Mouse (Mus musculus): ENCODE measurements around the gene Crtap. TPM values are rescaled to one million over a fixed set of nuclear protein-coding genes. Genes with fewer than 3 reads are reported as not detected.
"Not testable (repeated sequence)": the region's sequence is repeated elsewhere in the genome, so short reads cannot be mapped to it uniquely, and the experiment has no call there.

Crtap gene
- polyA plus RNA-seq, 1 experiment from 2014 or later = 34.0 TPM

- Histone ChIP-seq H3K4me2 (no peak overlapping the region), H3K4me3 (replicated peaks) (no peak overlapping the region), H3K36me3 (peaks cover 7% of the 10 kb centered on the region; the same call in 1 of the 2 replicates), H3K4me1 (no peaks in the 10 kb centered on the region), H3K9ac (replicated peaks) (no peak overlapping the region), H3K27me3 (replicated peaks) (no peaks in the 10 kb centered on the region), H3K27ac (replicated peaks) (no peak overlapping the region), H3K9me3 (replicated peaks) (no peaks in the 10 kb centered on the region)
- WGBS = 94% methylated on average over 10 of the region's 10 CpGs
- ATAC-seq (ENCODE audit: low FRiP score) = no peak
Measured at GRCm38 (mm10) chr9:114377168-114377567, 13.3 kb downstream of the Crtap start.

GRCm38 (mm10) chr9:114375276-114375962, 15.1 kb downstream of the Crtap start:
- 92% methylated on average over 10 of the region's 10 CpGs for WGBS
- H3K9ac ChIP-seq (replicated peaks) = no peak overlapping the region
- no peak for ATAC-seq (ENCODE audit: low FRiP score)
- H3K36me3 ChIP-seq = peaks cover 7% of the 10 kb centered on the region; the same call in 1 of the 2 replicates
- no peak overlapping the region for H3K4me2 ChIP-seq
- no peaks in the 10 kb centered on the region for H3K4me1 ChIP-seq
- H3K27ac ChIP-seq (replicated peaks) = no peak overlapping the region
- H3K9me3 ChIP-seq (replicated peaks) = no peaks in the 10 kb centered on the region
- H3K27me3 ChIP-seq (replicated peaks) = no peaks in the 10 kb centered on the region
- H3K4me3 ChIP-seq (replicated peaks) = no peak overlapping the region

GRCm38 (mm10) chr9:114371717-114372116, 18.8 kb downstream of the Crtap start:
- not testable (repeated sequence) for H3K27ac ChIP-seq (replicated peaks); H3K9me3 ChIP-seq (replicated peaks); H3K4me3 ChIP-seq (replicated peaks); ATAC-seq (ENCODE audit: low FRiP score); H3K36me3 ChIP-seq; H3K9ac ChIP-seq (replicated peaks); H3K4me2 ChIP-seq; H3K27me3 ChIP-seq (replicated peaks); H3K4me1 ChIP-seq
- 23% methylated on average over 5 of the region's 5 CpGs for WGBS

- WGBS = 65% methylated on average over 5 of the region's 5 CpGs
- H3K9me3 ChIP-seq (replicated peaks); ATAC-seq (ENCODE audit: low FRiP score); H3K4me3 ChIP-seq (replicated peaks); H3K4me2 ChIP-seq; H3K9ac ChIP-seq (replicated peaks); H3K36me3 ChIP-seq; H3K27me3 ChIP-seq (replicated peaks); H3K4me1 ChIP-seq; H3K27ac ChIP-seq (replicated peaks): not testable (repeated sequence)
Measured at GRCm38 (mm10) chr9:114369389-114369788, 21.1 kb downstream of the Crtap start.

GRCm38 (mm10) chr9:114368471-114368858, 22.0 kb downstream of the Crtap start:
- Histone ChIP-seq H3K27me3 (replicated peaks) (0 out of 2 replicates have a peak, but pooled peaks cover 4% of the 10 kb centered on the region), H3K9me3 (replicated peaks) (no peaks in the 10 kb centered on the region), H3K4me3 (replicated peaks) (peak overlapping the region; percentile 52), H3K27ac (replicated peaks) (peak overlapping the region; percentile 60; the same call in 1 of the 2 replicates), H3K4me1 (peaks cover 9% of the 10 kb centered on the region), H3K36me3 (no peaks in the 10 kb centered on the region; the same call in 1 of the 2 replicates), H3K9ac (replicated peaks) (peak overlapping the region; percentile 59), H3K4me2 (peak overlapping the region; percentile 84)
- peak; percentile 61; the same call in 1 of the 2 replicates for ATAC-seq (ENCODE audit: low FRiP score)
- 14% methylated on average over 12 of the region's 12 CpGs for WGBS

- WGBS = under 1% methylated on average over 44 of the region's 48 CpGs
- H3K36me3 ChIP-seq = no peaks in the 10 kb centered on the region
- H3K27ac ChIP-seq (replicated peaks) = peak overlapping the region; percentile 60; the same call in 1 of the 2 replicates
- H3K9ac ChIP-seq (replicated peaks) = peak overlapping the region; percentile 59
- H3K27me3 ChIP-seq (replicated peaks) = 0 out of 2 replicates have a peak, but pooled peaks cover 4% of the 10 kb centered on the region
- ATAC-seq (ENCODE audit: low FRiP score) = peak; percentile 86
- H3K4me1 ChIP-seq = peaks cover 9% of the 10 kb centered on the region
- H3K9me3 ChIP-seq (replicated peaks) = no peaks in the 10 kb centered on the region
- H3K4me2 ChIP-seq = peak overlapping the region; percentile 84
- H3K4me3 ChIP-seq (replicated peaks) = peak overlapping the region; percentile 52
Measured at GRCm38 (mm10) chr9:114367783-114368470, 22.5 kb downstream of the Crtap start.

GRCm38 (mm10) chr9:114329855-114330254, 60.6 kb downstream of the Crtap start, which contains the start of gene Bcl2a1c:
Gene Bcl2a1c (plus strand): TSS chr9:114330135.
- 88% methylated on average over 9 of the region's 9 CpGs for WGBS
- ATAC-seq (ENCODE audit: low FRiP score); H3K4me2 ChIP-seq; H3K4me3 ChIP-seq (replicated peaks); H3K9me3 ChIP-seq (replicated peaks); H3K9ac ChIP-seq (replicated peaks); H3K27ac ChIP-seq (replicated peaks); H3K36me3 ChIP-seq; H3K27me3 ChIP-seq (replicated peaks); H3K4me1 ChIP-seq: not testable (repeated sequence)

- H3K36me3 ChIP-seq; H3K4me3 ChIP-seq (replicated peaks); H3K9me3 ChIP-seq (replicated peaks); H3K4me1 ChIP-seq; ATAC-seq (ENCODE audit: low FRiP score); H3K9ac ChIP-seq (replicated peaks); H3K27me3 ChIP-seq (replicated peaks); H3K4me2 ChIP-seq; H3K27ac ChIP-seq (replicated peaks): not testable (repeated sequence)
Measured at GRCm38 (mm10) chr9:114328332-114328731, 62.1 kb downstream of the Crtap start.

- H3K27me3 ChIP-seq (replicated peaks) = no peaks in the 10 kb centered on the region
- no peaks in the 10 kb centered on the region for H3K9me3 ChIP-seq (replicated peaks)
- no peaks in the 10 kb centered on the region for H3K4me1 ChIP-seq
- H3K9ac ChIP-seq (replicated peaks) = no peak overlapping the region
- no peak overlapping the region for H3K4me2 ChIP-seq
- H3K4me3 ChIP-seq (replicated peaks) = no peak overlapping the region
- WGBS = 75% methylated on average over 3 of the region's 3 CpGs
- no peak overlapping the region for H3K27ac ChIP-seq (replicated peaks)
- no peaks in the 10 kb centered on the region for H3K36me3 ChIP-seq
- ATAC-seq (ENCODE audit: low FRiP score) = no peak
Measured at GRCm38 (mm10) chr9:114326011-114326748, 64.3 kb downstream of the Crtap start.
